Mouse (Mus musculus) T-helper 1 cell (primary cell): ENCODE measurements around the gene Krt76.

Source experiments
- in situ Hi-C: fragments of 300-600 bp; cut with MboI, MseI; formaldehyde crosslinking; loops from one replicate; pipeline ENCODE4 v1.15.1; 2025; ENCODE audit warnings: high pct_unique_total_duplicates

Gene Krt76

DNA sequence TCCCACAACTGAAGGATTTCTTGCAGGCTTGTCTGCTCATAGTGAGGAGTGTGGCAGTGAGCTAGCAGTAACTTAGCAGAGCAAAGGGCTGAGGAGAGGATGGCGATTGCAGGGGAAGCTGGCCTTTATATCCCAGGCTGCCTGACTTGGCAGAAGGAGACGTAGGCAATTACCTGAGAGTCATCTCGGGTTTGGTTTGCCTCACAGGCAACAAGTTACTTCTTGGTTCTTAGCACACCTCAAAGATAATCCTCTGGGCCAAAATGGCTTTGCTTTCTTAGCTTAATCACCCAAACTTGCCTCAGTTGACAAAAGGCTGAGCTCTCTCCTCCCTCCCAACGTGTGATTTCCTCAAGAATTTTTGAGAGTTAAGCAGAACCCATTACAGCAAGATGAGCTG is at the start of gene Krt76:
Krt76 (minus strand) TSS at position 101 of the 400 bp plus-strand sequence.
- in situ Hi-C loops = no loop called here

DNA sequence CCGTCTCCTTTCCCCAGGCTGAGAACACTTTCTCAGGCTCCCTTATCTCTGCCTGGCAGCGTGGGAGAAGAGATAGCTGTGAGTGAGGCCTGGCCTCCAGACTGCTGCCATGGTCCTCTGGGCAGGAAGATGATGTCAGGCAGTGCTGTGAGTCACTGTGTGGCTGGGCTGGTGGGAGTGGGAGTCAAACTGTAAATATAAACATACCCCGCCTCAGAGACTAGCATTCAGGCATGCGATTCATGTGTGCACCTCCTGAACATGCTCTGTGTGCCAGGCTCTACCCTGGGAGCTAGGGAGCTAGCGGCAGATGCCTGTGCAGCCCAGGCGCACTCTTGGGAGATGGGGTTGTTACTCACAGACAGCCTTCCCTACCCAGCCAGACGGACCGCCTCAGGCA is 49.2 kb upstream of the Krt76 start:
- in situ Hi-C loops = no loop called here

DNA sequence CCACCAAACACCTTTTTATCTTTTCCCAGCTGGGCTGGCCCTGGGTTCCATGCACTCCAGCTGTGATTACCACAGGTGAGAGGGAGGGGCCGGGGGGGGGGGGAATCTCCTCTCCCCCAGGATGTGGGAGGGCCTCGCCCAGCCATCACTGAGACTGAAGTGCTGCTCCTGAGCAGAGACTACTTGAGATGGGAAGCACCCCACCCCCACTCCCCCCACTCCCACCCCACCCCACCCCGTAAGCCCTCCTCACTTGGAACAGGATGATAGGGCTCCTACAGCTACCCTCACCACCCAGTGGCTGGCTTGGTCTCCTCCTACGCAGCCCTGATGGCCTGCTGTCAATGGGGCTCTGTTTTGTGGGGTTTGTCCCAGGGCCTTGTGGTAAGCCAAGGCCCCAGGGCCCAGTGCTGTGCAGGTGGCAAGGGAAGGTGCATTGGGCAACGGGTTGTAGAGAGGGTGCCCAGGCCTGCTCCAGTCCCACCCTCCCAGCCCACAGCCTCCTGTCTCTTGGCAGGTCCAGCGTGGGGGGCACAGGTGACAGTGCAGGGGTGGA is 47.6 kb upstream of the Krt76 start, which contains the start of gene Krt79:
Krt79 (minus strand) TSS at position 51 of the 556 bp plus-strand sequence.
- in situ Hi-C loops = no loop called here

DNA sequence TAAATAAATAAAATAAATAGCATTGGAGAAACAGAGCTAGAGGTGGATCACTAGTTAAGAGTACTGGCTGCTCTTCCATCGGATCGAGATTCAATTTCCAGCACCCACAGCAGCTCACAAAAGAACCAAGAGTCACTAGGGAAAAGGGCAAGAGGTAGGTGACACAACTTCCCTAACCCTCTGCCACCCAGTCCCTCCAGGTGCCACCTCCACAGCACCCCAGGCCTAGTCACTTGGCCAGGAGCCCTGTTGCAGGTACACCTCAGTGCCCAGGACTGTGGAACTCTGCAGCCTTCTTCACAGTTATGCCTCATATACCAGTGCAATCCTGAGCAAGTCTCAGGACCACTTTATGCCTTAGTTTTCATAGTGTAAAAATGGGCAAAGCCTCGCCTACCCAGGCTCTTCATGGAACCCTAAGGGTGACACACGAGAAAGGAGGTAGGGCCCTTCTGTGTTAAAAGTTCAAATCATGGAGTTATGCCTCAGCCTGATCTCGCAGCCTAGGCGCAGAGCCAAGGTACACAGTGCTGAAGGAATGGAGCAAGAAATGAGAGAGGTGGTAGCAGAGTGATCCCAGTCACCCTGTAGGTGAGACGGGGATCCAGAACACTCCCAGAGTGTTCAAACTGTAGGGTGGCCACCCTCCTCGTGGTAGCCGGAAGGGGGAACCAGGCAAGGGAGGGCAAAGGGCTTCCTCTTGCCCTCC is 46.0 kb upstream of the Krt76 start:
- in situ Hi-C loops = no loop called here

DNA sequence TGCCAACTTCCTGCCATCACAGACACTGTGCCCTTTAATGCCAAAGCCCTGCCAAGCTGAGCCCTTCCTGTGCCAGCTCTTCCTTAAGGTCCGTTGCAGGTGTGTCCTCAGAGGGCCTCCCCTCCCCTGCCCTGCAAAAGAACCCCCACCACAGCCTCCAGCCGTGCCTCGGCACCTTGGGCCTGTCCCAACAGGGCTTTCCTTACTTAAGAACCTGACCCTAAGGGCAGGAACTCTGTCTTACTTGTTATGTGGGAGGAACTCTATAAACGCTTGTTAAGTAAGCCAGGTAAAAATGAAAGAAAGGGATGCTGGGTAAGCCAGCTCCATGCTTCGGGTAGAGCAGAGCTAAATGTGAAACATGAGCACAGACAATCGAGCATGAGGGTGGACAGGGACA is 40.3 kb upstream of the Krt76 start:
- in situ Hi-C loops = loop anchor here (5.0 kb wide), 1 partner anchor 1666 kb away; no protein-coding TSS in a partner anchor

DNA sequence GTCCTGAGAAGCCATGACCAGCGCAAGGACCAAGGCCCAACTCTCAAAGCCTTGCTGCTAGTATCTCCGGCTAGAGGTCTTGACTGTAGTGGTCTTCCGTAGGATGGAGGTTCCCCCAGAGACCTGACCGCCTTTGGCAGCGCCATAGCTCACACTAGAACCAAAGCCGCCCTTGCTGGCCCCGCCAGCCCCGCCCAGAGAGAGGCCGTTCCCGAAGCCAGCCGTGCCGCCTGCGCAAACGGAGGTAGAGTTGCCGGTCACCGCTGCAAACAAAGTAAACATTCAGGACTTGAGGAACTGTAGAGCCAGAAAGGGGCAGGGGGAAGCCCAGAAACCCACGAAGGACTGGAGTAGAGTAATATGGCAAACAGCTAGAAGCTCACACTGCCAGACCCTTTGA is 36.9 kb upstream of the Krt76 start:
- in situ Hi-C loops = loop anchor here (5.0 kb wide), 1 partner anchor 1662 kb away; no protein-coding TSS in a partner anchor

DNA sequence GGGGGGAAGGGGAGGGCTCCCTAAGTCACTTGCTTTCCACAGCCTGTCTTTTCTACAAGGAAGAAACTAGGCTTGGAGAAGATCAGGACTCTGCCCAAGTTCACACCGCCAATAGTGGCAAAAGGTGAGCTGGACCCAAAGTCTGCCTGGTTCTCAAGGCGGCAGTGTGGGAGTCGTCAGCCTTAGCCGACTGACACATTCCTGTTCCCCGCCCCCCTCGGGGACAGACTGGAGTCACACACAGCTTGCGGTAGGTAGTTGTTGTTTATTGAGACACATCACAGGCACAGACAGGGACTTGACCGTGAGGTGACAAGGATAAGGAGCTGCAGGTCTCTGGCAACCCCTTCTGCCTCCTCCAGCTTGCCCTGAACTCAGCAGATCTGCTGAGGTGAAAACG is 36.4 kb upstream of the Krt76 start:
- in situ Hi-C loops = no loop called here

DNA sequence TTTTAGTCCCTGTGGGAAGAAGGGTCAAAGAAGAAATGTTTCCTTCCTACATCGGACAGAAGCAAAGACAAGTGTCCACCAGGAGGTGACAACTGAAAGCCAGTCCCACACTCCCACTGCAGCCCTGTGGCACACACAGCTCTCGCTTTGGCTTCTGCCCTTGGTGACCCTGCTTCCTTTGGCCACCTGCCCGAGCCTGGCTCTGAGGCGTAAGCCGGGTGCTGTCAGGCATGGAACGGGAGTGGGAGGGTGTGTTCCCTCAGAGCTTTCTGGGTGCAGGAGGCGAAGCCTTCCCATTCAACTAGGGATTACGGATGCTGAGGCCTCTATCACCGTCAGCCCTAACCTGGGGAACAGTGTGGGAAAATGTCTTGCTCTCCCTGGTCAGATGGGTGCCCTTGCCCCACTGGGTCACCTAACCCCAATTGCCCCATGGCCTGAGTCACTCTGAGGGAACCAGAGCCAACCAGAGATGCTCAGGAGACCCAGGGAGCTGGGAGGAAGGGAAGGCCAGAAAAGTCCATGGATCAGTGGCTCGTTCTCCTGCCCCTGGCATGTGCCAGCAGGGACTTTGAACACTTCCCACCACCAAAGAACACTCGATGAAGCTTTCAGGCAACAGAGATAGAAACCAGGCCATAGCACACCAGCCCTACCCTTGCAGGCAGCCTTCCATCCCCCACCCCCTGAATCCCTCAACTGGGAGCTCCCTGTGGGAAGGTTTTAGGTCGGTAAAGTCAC is 34.8 kb upstream of the Krt76 start:
- in situ Hi-C loops = no loop called here

DNA sequence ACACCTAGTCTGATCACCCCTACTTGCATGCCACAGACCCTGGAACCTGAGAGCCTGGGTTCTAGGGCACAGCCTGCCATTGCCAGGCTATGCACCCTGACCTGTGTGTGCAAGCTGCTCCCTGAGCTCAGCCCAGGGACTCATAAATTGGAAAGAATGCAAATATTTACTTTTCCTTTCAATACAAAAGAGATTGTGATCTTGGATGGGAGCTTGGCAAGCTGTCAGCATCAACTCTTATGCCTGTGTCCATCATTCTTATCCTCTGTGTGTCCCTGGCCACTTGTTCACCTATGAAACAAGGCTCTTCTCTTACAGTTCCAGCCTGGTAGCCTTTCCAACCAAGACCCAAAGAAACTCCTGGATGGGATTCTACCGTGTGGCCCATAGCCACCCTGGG is 32.3 kb upstream of the Krt76 start:
- in situ Hi-C loops = no loop called here

DNA sequence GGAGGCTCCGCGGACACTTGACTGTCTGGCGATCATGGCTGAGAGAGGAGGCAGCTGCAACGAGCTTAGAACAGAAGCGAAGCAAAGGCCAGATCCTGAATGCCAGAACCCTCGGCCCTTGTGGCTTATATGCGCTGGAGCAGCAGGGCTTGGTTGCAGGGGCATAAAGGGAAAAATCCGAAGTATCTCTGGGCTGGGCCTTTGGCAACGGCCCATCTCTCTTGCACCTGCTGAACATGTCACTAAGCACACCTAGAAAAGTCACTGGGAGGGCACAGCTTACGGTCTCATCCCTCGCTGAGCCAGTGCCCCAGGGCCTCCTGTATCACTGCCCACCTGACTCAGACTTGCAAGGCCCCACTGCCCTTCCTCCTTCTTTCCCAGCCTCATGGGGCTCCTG is 31.9 kb upstream of the Krt76 start, which contains the start of gene Krt4:
Krt4 (minus strand) TSS at position 101 of the 400 bp plus-strand sequence.
- in situ Hi-C loops = no loop called here

DNA sequence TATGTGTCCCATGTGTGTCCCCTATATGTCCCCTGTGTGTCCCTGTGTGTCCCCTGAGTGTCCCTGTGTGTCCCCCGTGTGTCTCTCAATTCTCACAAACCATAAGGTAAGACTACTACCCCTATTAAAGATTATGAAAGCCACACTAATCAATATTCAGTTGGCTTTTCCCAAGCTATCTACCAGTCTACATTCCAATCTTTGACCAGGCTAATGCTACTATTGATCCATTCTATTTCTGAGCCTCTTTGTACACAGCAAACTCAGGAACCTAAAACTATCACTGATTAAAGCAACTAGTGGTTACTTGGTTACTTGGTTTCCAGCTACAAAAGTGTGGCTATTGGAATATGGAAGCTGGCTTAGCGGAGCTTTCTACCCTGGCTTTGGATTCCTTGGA is 29.6 kb upstream of the Krt76 start:
- in situ Hi-C loops = no loop called here

DNA sequence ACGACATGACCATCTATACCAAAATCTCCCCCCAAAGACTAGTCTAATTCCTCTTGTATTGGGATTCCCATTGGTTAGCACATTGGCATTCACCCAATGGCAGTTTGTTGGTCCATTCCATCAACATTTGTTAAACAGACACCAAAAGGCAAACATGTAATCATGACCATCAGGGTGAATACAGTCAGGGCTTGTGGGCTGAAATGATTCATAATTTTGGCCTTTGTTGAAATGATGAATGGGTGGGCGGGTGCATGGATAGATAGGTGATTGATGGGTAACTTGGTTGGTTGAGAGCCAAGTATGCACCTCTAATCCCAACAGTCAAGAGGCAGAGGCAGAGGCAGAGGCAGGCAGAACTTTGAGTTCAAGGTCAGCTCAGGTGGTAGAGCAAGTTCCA is 23.4 kb upstream of the Krt76 start:
- in situ Hi-C loops = no loop called here

DNA sequence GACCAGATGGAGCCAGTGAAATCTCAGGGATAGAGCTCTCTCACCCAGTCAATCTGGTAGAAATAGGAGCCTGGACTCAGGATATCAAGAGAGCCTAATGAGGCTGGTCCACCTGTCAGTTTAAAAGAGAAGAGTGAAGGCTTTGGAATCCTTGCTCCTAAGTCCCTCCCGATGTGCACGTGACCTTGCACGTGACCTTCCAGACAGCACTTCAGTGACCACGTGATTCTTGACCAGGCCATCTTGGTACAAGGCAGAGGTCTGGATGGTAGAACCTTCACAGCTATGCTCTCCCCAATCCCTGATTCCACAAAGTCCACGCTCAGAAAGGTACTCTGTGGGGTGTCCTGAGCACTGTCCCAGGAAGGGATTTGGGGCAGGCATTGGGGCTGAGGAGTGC is 12.1 kb upstream of the Krt76 start:
- in situ Hi-C loops = no loop called here

DNA sequence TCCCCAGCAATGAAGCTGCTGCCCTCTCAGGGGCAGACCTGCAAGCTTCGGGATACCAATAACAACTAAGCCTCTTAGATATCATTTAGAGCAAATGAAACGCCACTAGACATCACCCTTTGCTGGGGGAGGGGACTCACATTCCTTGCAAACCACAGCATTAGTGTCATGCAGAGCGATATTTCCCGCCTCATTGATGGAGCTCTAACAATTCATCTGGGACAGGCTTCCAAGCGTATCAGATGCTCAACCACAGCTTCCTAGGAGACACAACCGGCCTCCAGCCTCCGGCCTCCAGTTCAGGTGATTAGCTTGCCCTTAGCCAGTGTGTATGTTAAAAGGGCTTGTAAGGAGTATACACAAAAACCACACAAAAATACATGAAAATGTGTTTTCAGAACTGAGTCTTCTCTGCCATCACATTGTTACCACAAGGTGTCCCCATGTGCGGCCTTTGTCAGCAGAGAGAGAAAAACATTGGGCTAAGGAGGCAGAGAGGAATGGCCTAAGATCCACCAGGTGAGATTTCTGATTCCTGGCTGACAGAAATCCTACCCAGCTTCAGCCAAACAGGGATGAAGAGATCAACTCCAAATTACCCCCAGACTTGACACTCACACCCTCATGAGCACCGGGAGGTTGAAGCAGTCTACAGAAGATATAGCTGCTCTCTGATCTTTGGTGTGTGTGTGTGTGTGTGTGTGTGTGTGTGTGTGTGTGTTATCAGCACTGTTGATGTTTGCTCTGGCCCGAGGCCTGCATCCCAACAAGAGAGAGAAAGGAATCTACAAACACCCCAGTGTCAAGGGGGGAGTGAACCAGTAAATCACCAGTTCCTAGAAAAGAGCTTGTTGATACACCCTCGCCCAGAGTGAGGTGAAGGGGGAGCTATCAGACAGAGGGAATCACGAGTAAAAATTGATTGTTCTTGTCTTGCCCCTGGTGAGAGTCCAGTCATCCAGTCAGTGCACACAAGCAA is 9.7 kb upstream of the Krt76 start:
- in situ Hi-C loops = no loop called here

DNA sequence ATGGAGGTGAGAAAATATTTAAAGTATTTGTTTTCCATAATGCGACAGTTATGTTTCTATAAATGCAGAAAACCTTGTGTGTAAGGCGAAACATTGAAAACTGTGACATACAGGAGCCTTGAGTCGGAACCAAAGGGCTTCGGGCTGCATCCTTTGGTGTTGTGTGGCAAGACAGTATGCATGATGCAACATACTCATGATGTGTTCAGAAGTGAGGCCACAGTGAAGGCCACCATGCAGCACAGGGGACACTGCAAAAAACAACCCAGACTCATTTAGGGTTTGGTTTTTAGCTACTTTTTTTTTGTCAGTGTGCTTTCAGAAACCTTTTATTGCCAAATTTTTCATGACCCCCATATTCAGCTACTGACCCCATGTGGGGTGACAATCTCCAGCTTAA is 2.5 kb upstream of the Krt76 start:
- in situ Hi-C loops = no loop called here

DNA sequence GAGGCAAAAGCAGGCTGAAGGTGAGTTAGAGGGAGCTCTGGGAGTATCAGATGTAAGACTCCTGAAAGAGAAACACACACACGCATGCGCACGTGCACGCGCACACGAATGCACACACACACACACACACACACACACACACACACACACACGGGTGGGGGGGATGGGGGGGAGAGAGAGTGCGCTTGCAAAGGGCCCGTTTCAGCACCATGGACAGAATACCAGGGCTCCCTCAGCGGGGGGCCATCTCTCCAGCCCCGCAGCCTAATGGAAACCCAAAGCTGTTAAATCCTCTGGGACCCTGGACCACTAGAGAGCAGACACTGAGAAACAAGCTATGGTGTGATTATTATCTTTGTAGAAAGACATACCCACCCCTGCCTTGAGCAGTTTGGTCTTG is 12.9 kb downstream of the Krt76 start:
- in situ Hi-C loops = loop anchor here (10.0 kb wide), 1 partner anchor 295 kb away; no protein-coding TSS in a partner anchor

DNA sequence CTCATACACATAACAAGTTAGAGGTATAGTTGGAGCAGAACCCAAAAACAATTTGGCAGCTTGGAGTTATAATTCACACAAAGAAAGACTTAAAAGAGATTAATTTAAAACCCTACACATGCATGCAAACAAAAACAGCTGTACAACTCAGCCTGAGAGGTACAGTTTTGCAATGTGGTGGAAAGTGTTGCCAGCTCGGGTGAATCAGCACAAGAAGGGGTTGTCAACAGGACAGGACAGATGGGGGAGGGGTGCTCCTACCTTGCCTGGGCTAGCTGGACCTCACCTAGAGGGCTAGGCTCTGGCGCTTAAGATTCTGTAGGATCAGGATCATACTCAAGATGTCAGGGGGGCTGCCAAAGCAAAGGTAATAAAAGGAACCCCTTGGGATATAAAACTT is 14.7 kb downstream of the Krt76 start:
- in situ Hi-C loops = no loop called here

DNA sequence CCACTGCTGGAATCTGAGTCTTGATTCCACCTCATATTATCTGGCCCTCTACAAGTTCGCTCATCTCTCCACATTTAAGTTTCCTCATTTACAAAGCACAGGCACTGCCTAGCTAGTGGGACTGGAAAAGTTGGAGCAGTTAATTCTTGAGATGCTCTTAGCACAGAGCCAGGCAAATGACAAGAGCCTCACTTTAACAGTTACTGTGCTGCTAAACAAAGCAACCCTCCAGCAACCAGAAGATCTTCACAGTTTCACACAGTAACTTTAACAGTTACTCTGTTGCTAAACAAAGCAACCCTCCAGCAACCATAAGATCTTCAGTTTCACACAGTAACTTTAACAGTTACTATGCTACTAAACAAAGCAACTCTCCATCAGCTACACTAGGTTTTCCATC is 18.3 kb downstream of the Krt76 start:
- in situ Hi-C loops = no loop called here

DNA sequence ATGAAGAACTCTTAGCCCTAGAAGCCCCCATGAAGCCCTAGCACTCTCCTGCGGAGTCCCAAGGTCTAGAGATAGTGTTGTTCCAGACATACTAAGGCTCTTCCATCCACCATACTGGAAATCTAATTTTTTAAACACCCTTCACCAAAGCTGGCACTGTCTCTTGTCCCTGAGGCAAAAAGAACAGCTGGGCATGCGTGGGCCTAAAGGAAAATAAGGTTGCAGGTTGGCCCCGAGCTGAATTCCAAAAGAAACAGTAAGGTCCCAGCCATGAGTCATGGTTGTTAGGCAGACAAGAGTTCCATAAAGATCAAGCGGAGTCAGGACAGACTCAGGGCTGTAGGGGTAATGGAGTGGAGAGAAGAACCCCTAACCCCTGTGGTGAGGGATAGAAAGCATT is 19.5 kb downstream of the Krt76 start:
- in situ Hi-C loops = no loop called here

DNA sequence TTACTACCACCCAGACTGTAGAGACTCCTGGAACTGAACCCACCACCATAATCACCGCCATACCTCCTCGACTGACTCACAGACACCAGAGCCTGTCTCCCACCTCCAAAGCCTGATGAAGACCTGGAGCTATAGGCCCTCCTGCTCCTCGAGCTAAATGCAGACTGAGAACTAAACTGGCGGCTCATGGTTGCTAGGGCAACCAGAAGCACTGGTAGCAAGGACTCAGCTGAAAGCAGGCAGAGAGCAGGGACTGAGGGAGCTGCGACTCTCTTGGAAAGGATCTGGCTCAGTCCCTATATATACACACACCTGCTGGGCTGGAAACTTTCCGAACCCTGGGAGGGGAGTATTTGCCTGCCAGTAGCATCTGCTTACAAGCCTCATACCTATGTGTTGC is 23.3 kb downstream of the Krt76 start, which contains the start of gene Krt77:
Krt77 (minus strand) TSS at position 275 of the 400 bp plus-strand sequence.
- in situ Hi-C loops = no loop called here

DNA sequence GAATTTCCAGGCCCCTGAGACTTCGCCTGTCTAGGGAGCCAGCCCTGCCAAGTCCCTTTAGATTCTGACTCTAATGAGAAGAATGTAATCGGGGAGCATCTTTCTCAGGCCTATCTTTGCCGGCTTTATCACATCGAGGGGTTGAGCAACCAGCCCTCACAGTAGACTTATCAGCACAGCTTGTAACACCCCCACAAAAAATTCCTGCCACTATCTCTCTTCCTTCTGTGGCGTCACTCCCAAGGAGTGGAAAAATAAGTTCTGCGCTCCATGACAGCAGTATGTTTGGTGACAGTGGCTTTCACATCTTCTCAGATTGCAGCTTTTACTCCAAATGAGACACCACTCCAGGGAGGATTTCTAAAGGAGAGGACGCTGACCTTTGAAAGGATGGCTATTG is 26.0 kb downstream of the Krt76 start:
- in situ Hi-C loops = no loop called here
